Mouse (Mus musculus) layer of hippocampus, adult 11-12 months (tissue): ENCODE results near the gene Dgcr2.

Source experiments
- DNase-seq: peaks from one replicate; pipeline ENCODE4 v3.0.0; 2022; ENCODE audit warnings: low spot score

Gene Dgcr2

DNA sequence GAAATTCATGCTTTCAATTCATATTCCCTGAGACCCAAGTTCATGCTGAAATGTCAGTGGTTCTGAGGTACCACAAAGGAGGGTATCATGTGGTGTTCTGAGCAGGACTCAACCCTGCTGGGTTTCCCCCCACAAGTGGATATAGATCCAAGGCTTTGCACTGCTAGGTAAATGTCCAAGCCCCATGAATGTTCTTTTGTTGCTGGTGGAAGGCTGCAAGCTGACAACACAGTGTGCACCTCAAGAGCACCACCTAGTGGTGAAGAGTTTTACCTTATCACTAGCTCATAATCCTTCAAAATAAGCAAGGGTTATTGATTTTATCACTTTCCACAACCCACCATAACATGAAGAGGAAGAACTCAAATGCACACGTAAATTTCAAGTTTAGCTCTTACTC is 49.4 kb downstream of the Dgcr2 start:
- DNase-seq: peak; percentile 78

DNA sequence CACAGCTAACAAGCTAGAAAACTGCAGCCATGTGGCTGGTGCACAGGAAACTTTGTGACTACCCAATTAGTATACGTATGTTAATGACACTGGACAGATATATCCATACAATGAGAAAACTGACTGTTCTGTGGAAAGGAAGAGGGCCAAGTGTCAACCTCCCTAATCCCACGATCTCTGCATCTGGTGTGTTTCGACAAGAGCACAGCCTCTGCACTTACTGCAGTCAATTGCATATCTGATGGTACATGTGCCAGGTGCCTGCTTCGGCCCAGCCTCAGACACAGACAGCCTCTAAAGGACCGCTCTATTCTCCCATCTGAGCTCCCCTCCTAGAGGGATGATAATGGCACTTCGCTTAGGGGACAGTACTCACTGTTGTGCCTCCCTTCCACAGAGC is 49.9 kb downstream of the Dgcr2 start:
- no peak for DNase-seq

DNA sequence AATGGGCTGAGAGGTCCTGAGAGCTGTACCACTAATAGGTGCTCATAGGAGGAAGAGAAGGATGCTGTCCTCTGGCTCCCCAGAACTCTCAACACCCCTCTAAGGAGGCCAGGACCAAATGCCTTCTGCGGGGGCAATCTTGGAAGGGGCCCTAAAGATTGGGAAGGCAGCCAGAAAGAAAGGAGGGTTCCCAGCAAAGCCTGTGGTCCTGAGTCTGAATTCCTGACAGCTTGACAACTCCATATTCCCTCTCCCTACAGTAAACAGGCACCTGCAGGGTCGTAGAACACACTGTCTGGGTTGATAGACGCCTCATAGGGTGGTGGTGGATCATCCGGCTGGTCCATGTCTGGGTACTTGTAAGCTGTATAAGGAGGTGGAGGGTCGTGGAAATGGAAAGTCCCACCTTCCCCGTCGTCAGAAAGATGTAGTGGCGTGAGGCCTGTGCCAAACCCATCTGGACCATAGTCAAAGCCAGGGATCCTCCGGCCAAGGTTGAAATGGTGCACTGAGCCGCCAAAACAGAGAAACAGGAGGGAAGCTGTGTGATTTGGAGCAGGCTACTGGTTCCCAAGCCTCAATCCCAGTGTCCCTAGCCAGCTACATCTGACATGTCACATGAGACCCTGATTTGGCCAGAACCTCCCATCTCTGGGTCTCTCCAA is 54.5 kb downstream of the Dgcr2 start:
- DNase-seq: no peak

GRCm38 (mm10) chr16:17842437-17842836 is 55.9 kb downstream of the Dgcr2 start:
- no peak for DNase-seq

GRCm38 (mm10) chr16:17839976-17840375 is 58.4 kb downstream of the Dgcr2 start:
- no peak for DNase-seq

GRCm38 (mm10) chr16:17838051-17838450 is 60.3 kb downstream of the Dgcr2 start, which contains the start of gene Car15:
Gene Car15, minus strand, starts transcription at chr16:17838364.
- no peak for DNase-seq

GRCm38 (mm10) chr16:17835481-17835880 is 62.9 kb downstream of the Dgcr2 start:
- DNase-seq: no peak

GRCm38 (mm10) chr16:17834543-17834942 is 63.8 kb downstream of the Dgcr2 start:
- no peak for DNase-seq

DNA sequence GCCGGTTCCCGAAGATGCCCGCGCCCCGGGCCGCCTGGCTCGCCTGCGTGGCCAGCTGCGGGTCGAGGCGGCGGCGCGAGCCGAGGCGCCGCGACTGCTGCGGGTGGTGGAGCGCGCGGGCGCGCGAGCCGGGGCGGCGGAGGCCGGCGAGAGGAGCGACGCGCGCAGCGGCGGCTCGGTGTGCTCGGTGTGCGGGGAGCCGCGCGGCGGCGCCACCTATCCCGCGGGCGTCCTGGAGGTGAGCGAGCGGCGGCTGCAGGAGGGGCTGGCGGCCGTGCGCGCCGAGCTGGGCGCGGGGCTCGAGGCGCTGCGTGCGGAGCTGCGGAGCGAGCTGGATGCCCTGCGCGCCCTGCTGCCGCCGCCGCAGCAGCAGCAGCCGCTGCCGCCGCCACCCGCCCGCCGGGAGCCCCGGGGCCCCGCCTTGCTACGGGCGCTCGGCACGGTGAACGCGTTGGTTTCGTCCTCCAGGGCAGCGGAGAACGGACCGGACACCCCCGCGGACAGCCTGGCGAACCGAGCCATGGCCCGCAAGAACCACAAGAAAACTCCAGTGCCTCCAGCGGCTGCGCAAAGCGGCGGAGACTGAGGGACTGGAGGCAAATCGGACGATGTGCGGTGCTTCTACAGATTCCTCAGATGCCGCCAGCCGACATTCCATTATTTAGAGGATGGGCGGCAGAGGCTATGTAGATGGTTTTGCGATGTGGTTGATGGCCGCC is 64.5 kb downstream of the Dgcr2 start:
- peak; percentile 54 for DNase-seq

GRCm38 (mm10) chr16:17833321-17833680 is 65.1 kb downstream of the Dgcr2 start:
- no peak for DNase-seq

DNA sequence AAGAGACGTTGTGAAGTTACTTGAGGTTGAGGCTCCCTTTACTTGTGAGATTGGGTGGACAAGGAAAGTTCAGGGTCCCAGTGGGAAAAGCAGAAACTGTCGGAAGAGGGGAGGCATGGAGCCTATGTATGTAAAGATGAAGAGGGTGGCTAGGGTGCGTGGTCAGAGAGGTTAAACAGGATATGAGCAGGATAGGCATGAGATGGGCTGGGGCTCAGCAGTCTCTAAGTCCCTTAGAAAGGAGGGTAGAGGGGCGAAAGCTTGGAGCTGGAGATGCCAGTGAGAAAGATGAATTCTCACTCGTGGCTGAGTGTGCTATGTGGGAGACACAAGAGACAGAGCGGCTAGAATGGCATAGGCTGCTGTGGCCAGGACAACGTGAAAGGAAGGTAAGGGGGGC is 65.5 kb downstream of the Dgcr2 start, which contains the start of gene B830017H08Rik:
Gene B830017H08Rik, plus strand, starts transcription at position 301 of the 400 bp plus-strand sequence.
- no peak for DNase-seq

GRCm38 (mm10) chr16:17831781-17832180 is 66.6 kb downstream of the Dgcr2 start:
- no peak for DNase-seq

DNA sequence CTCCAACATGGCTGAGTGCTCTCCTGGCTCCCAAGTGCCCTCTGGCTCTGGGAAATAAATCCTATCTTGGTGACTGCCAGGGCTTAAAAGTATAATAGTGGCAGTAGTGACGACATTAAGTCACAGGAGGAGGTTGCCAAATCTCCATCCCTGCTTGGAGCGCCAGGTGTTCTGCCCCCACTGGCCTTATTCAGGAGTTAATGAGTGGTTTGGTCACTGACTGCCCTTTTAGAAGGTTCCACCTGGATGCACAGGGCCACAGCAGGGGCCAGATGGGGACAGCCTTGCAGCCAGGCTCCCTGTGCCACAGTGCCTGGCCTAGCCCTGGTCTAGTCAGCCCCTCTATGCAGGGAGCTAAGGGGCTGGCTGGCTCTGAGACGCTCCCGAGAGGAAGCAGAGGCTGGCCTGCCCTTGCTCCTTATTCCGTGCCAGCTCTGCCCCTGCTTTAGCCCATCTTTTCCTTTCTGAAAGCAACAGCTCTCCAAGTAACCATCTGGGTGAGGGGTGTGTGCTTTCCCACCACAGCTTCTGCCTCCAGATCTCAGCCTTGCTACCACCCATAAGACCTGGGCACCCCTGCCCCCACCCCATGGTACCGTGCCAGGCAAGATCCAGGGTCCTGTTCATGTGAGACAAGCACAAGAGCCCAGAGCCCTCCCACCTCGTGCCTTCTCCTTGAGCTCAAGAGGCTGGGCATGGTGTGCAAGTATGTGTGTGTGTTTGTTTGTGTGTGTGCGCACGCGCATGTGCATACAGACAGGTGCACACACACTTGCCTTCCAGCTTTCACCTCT is 67.8 kb downstream of the Dgcr2 start:
- DNase-seq: no peak

DNA sequence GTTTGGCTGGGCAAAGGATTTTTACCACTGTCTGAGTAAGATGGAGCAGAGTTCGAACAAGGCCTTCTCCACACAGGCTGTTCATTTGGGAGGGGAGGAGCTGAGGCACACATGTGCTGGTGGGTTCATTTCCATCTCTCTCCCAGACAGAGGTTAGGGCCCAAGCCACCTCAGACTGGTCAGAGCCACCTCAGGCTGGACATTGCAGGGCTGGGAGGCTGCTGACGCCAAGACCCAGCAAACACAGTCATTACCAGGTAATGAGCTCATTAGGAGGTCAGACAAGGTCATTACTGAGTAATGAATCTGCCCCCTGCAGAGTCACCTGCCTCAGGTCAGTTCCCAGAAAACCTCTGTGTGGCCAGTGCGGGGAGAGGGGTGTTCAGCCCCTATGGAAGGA is 69.5 kb downstream of the Dgcr2 start:
- no peak for DNase-seq

- DNase-seq: no peak
Measured at GRCm38 (mm10) chr16:17828229-17828628, 70.1 kb downstream of the Dgcr2 start.

DNA sequence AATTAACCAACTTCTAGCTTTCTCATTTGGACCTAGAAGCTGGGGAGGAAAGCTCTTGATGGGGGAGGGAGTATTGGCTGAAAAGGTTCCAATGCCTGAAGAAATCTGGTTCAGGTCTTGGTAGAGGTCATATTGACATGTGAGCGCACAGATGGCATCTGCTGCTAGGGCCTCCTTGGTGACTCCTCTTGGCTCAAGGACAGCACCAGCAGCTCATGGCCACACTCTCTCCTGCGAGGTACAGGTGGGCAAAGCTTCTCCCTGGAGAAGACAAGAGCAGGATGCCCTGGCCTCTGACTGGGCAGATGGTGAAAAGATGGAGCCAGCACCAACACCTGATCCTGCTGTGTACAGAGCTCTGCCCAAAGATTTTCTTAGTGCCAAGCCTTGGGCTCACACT is 71.9 kb downstream of the Dgcr2 start:
- DNase-seq: no peak

DNA sequence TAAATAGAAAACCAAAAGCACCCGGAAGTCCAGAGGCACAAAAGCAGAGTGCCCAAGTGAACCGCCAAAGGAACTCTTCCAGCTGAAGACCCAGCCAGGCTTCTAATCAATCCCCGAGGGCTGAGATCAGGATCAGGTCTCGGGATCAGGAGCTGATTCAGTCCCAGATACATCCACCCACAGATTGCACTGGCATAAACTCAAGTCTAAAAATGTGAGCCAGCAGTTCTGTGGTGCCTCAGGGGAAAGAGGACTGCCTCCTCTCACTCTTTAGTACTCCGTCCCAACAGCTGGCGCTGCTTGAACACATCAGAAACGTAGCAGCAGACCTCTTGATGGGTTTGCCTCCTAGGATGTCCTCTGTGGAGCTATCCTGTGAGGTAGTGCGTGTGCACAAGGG is 81.8 kb downstream of the Dgcr2 start:
- DNase-seq: no peak

- DNase-seq: peak; percentile 75
Measured at GRCm38 (mm10) chr16:17815411-17816402, 82.7 kb downstream of the Dgcr2 start.

GRCm38 (mm10) chr16:17813173-17813572 is 85.2 kb downstream of the Dgcr2 start:
- no peak for DNase-seq

DNA sequence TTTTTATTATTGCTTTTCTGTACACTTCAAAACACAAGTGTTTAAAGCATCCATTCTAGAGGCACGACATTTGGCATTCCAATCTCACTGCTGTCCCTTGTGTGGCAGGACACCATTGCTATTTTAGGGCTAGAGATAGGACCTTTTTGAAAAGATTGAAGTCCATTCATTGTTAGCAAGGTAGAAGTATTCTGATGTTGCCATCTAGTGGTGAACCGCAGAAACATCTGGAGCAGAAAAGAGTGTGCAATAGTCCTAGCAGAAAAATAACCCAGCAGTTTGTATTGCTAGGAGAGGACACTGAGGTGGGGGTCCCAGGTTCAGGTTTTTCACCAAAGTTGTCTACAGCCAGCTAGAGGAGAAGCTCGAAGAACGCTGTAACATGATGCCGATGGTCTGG is 86.2 kb downstream of the Dgcr2 start:
- no peak for DNase-seq

DNA sequence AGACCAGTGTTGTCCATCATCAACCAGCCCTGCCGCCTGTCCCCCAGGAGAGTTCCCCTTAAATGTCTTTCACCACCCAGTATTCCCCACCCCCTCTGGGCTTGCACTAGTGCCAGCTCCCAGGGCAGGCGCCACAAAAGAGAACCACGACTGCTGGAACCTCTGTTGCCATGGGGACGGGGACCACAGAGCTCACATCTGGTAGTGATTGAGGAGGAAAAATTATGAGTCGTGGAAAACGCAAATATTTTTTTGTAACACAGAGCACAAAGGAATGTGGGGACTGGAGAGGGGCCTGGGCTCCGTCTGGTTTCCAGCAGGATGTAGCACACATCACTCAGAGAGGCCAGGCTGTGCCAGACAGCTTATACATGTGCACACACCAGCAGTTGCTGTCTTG is 88.7 kb downstream of the Dgcr2 start:
- no peak for DNase-seq

GRCm38 (mm10) chr16:17809125-17809524 is 89.2 kb downstream of the Dgcr2 start:
- DNase-seq: no peak
